Mouse (Mus musculus) ovary, adult 2 months (tissue): ENCODE results near the gene Vps26c. TPM values are rescaled to one million over a fixed set of nuclear protein-coding genes. Genes with fewer than 3 reads are reported as not detected.

ENCODE experiments used
- polyA plus RNA-seq: library from polyadenylated mRNA; depleted of rRNA; stranded (reverse); fragments of >200 nt; gene quantifications from 2 replicates; pipeline ENCODE4 v1.2.3, GENCODE M21; 2012; rRNA removed

Vps26c gene
- polyA plus RNA-seq = 32.2 and 39.5 TPM in 2 replicates

DNA sequence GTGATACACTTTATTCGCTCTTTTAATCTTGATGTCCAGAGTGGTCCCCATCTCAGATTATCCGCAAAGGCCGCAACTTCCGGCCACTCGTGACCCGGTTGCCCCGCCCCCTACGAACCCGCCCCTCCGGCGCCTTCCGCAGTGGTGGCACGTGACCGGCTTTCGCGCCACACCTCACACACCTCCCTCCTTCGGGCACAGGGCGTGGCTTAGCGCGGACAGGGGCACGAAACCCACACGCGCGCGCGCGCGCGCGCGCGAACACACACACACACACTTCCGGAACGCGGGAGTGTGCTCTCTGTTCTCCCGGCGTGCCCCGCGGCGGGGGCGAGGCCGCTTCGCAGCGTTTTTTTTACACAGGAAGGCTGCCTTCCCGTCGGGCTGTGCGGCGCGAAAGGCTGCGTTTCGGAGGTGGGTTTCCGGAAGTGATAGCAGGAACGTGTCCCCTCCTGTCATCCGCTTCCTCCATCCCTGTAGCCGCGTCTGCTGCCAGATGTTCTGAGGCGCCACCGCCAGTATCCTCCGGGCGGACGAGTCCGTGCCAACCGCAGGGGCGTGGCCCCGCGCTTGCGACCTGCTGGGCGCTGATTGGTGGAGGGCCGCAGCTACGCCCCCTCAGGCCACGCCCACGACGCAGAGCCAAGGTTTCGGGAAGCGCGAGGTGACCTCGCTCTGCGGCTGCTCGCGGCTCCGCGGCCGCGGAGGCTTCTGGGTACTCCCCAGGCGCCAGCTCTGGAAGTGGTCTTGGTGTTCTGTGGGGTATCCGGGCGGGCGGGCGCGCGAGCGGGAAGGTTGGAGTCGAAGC, at the start of gene Vps26c:
Vps26c (minus strand) TSS at position 487 of the 808 bp plus-strand sequence.

DNA sequence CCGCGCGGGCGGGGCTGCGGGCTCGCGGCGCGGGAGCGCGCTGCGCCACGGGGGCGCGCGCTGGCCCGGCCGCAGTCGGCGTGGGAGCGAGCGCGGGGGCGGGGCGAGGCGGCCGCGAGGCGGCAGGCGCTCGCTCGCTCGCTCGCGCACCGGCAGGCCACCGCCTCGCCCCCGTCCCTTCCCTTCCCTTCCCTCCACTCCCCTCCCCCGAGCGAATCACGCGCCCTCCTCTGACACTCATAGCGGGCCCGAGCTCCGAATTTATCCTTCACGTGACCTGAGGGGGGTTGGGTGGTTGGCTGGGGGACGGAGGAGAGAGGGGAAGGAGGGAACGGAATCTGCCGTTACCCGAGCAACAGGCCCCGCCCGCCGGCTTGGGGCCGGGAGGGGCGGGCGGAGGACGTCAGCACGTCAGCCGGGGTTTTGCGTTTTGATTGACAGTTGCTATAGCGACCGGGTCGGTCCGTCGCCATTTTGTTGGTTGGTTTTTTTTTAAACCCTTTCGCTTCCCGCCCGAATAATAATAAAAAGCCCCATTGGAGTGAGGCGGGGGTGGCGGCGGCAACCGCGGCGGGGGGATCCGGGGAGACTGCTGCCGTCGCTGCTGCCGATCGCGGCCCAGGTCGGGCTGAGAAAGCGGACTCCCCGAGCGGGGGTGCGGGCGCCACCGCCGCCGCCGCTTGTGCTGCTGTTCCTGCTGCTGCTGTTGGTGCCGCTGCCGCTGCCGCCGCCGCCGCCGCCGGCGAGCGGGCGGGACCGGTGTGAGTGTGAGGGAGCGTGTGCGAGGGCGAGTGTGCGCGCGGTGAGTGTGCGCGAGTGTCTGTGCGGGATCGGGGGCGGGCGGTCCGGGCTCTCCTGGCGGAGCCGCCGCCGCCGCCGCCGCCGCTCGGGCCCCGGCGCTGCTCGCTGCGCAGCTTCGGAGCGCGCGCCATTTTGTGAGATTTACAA, 42.9 kb upstream of the Vps26c start, which contains the start of gene Dyrk1a:
Dyrk1a (plus strand) TSS at position 782 of the 948 bp plus-strand sequence.

Other genes starting within 250 kb of the Vps26c start
- gene Hlcs, start 213.3 kb downstream of the Vps26c start, polyA plus RNA-seq = 13.1 and 14.3 TPM in 2 replicates
- gene Ripply3, start 198.4 kb downstream of the Vps26c start, polyA plus RNA-seq = 1.1 and 1.8 TPM in 2 replicates
- gene Ttc3, start 156.2 kb downstream of the Vps26c start, polyA plus RNA-seq = 64.2 and 83.9 TPM in 2 replicates
- 18.7 and 21.5 TPM in 2 replicates for gene Pigp, start 155.0 kb downstream of the Vps26c start, polyA plus RNA-seq
- 24.7 and 51.3 TPM in 2 replicates for gene Dyrk1a, start 43.2 kb upstream of the Vps26c start, polyA plus RNA-seq